Mouse (Mus musculus) urinary bladder, postnatal 14 days (tissue): Measurements from ENCODE around the gene Smg6.

Experiments
- DNase-seq: peaks from one replicate; pipeline ENCODE4 v3.0.0; 2021; ENCODE audit warnings: low spot score

Smg6 gene

DNA sequence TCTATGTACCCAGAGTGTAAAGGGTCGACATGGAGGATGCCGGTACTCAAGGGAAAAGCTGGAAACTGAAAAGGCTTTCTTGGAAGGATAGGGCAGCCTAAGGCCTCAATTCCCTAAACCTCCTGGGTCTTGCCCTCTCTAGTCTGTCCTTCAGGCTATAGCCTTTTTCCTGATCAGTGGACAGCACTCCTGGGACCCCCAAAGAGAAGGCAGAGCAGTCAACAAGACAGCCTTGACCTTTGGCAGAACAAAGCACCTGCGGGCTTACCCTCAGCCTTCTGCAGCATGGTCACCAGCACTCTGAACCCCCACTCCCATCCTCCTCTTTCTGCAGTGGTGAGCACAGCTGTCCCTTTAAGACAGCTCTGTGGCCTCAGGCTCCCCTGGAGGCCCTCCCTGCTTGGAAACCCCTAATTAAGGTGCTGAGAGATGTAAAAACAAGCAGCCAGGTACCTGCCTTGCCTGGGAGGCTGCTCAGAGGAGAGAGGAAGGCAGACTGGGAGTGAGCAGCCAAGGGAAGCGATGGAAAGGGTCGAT, 265.4 kb downstream of the Smg6 start, which contains the start of gene Dph1:
Dph1 (minus strand) TSS at position 337 of the 537 bp plus-strand sequence.
- DNase-seq: no peak

DNA sequence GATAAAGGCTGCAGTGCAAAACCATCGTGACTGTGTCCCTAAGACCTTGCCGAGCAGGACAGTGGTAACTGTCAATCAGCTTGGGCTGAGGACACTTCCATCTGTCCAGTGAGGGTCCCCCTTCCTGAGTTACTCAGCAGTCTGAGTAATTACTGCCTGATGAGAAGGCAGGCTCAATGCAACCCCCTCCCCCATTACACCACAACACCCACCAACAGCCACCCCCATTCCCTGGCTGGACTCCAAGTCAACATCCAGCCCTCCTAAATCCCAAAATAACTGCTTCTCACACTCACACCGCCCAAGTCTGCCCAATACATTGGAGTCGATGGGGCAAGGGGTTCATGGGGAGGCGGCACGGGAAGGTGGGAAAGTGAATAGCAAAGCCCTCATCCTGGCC, 266.2 kb downstream of the Smg6 start:
- DNase-seq: no peak

DNA sequence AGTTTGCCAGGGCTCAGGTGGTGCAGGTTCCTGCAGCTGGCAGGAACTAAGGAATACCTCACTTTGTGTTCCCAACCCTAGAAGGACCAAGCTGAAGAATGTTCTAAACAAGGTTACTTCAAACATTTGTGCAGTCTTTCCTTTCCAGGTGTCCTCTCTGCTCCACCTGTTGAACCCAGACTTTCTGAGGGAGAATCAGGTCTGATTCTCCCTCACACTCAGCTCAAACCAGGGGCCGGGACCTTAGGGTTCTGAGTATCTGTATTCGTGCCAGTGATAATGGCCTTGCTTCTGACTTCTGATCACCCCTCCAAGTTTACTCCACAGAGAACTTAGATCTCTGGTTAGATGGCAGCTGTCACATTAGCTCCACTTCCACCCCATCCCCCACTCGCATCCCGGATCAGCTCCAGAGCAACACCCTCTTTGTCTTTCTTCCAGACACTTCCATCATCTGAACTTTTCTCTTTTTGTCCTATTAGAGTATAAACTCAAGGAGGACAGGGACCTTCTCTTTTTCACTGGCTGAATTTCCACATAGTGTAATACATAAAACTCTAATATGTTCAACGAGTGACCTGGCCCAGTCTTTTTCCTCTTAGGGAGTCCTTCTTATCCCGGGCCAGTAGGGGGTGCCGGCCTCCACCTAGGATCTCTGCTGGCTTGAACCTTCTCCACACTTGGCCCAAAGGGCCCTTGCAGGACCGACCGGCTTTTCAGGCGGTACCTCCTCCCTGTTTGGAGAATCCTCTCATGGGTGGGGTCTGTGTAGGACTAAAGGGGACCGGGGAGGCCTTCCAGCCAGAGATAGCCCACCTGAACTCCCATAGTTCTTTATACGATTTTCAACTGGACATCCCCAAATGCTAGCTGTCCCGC, 267.0 kb downstream of the Smg6 start:
- peak; percentile 91 for DNase-seq

DNA sequence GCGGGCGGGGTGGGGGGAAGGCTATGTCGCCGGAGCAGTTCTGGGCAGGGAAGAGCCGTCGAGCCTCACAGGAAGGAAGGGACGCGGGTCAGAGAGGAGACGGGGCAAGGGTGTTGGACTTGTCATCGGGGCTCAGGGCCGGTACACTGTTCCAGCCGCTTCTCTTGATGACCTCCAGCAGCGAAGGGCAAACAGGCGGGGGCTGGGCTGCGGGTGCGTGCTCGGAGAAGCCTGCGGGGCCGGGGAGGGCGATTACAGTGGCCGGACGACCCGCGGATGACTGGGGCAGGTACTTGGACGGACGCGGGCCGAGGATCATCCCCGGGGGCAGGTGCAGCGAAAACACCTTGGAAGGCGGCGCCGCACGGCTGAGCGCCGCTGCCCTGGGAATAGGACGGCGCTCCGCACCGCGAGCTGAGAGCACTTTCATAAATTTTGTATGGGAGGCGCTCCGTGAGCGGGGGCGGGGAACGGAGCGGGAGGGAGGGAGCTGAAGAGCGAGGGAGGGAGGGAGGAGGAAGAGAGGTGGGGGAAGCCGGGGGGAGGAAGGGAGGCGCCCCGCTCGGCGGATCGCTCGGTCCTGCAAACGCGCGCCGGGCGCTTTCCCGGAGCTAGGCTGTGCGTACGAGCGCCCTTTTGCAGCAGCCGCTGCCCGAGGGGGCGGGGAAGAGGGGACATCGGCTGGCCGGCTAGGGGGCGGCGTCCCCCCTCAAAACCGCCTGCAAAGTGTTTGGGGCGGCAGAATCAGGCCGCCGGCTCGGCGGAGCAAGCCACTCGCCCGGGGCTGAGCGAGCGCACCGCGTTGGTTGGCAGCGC, 267.8 kb downstream of the Smg6 start, which contains the start of gene Rtn4rl1:
Rtn4rl1 (plus strand) TSS at position 528 of the 816 bp plus-strand sequence.
- DNase-seq: peak; percentile 81

DNA sequence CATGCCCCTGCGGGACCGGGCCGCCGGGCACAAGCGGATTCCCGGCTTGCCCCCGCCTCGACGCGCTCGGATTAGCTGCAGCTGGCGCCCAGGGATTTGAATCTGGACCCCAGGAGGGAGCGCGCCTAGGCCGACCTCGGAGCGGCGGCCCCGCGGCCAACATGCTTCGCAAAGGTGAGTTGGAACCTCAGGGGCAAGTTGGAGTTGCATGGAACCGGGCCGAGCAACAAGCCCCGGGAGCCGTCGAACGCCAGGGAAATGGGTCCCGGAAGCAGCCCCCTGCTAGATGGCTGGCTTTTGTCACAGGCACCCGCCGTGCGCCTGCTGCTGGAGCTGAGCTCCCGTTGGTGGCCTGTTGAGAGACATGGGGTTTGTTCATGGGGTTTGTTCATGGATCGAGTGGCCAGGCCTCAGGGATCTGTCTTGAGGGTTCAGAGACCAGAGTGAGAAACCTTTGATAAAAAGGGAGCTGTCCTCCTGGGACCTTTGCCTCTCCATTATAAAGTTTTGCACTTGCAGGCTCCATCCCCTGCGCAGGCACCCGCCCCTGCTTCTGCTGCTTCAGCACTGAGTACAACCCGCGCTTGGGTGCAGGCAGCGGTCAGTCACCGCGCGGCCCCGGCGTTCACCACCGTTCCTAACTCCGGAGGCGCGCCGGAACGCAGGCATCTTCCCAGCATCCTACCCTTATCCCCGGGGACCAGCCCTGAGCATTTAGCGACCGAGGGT, 268.7 kb downstream of the Smg6 start:
- no peak for DNase-seq

DNA sequence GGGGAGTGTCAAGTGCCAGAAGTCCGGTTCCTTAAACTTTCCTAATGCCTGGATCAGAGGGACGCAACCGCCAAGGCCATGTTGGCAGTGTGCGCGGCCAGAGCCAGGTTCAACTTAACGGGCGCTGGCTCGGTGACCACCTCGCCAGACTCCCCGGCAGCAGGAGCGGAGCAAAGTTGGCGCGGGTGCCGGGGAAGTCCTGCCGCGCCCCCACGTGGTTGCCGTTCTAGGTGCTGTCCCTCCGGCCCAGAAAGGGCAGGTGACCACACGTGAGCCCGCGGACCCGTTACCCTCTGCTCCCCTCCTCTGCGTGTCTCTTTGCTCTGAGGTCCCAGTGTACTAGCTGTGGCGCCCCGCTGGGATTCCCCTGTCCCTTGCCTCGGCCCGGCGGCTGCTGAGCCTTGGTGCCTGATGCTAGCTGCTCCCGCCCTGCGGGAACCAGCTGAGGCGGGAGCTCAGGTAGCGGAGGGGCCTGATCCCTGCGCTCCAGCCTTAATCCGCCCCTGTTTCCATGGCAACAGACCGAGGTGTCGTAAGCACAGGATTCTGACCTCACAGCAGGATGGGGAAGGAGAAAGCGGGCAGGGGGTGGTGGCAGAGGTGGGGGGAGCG, 269.3 kb downstream of the Smg6 start:
- DNase-seq: peak; percentile 49

DNA sequence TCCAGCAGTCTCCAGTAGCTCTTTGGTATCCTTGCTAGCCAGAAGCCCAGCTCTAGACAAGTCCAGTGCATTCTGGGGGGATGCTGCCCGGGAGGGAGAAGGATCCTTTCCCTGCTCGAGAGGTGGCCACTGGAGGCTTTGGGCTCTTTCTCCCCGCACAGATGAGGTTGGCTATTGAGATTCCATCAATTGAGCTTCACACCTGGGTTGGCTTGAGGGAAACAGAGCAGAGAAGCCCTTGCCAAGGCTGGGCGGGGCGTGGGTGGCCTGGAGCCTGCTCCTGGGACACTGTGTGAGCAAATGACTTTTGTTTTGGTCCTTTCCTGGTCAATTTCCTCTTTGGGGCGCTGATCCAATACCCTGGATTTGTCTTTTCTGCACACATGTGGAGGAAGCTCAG, 270.5 kb downstream of the Smg6 start:
- no peak for DNase-seq

DNA sequence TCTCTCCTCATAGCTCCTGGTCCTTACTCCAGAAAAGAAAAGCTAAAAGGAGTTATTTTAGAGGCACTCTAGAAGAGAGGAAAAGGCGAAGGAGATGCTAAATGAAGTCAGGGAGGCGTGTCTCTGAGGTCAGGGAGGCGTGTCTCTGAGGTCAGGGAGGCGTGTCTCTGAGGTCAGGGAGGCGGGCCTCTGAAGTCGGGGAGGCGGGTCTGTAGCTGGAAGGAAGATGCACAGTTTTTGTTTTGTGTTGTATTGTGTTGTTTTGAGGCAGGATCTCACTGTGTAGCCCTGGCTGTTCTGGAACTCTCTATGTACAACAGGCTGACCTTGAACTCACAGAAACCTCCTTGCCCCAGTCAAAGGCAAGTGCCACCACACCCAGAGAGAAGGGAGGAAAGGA, 272.3 kb downstream of the Smg6 start:
- DNase-seq: no peak

DNA sequence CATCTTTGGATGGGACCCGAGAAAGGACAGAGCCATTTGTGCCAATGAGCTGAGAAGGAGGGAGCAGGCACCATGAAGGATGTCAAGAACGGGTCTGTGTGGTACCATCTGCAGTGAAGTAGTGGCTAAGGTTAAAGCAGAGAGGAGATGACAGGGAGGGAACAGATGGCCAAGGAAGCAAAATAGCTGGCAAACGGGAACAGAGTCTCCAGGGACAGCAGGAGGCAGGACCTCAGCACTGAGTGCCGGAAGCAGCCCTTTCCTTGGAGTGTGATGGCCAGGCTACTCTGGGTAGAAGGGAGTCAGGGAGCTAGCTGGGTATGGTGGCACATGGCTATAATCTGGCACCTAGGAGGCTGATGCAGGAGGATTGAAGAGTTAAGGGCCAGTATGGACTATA, 273.2 kb downstream of the Smg6 start:
- DNase-seq: no peak

DNA sequence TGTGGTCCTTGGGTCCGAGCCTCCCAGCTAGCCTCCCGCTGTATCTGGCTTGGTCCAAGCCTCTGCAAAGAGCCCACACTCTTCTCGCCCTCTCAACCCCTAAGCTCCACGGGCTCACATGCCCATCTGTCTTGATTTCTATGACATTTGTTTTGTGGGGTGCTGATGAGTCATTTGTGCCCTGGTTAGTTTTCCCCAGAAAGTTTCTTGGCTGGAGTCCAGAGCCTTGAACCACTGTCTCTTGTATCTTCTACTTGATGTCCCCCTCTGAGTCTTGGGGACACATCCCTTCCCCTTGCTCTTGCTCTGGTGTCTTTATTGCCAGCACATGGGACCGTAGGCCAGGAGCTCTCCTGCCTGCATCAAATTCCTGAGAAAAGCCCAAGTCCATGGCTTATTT, 274.3 kb downstream of the Smg6 start:
- no peak for DNase-seq

DNA sequence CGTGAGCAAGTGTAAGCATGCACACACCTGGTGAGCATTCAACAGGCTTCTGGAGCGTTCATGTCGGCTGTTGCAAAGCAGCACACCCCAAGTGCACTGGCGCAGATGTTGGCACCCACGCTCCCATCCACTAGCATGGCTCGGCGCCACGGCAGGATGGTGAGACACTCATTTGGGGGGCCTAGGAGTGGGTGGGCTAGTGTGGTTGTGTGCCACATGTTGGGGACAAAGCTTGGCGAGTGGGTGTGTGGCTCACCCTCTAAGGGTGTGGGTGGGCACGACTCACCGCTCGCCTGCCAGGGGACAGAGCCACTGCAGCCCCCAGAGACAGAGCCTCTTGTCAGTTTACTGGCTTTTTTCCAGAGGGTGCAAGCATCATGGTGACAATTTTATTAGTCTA, 275.3 kb downstream of the Smg6 start:
- DNase-seq: no peak

DNA sequence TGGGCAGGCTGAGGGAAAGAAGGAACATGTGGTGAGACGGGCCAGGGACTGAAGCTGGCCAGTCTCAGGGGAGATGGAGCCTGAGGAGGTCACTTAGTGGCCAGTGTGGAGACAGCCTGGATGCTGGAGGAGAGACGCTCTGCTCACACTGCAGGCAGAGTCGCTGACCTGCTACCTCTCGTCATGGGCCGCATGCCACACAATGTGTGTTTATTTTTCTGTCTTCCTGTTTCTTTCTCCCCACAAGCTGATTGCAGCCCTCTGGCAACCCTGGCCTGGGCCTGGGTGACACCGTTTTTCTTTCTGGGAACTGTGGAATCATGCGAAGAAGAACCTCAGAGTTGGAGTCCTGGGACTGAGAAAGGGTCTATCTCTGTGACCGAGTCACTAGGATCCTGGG, 276.1 kb downstream of the Smg6 start:
- DNase-seq: no peak

DNA sequence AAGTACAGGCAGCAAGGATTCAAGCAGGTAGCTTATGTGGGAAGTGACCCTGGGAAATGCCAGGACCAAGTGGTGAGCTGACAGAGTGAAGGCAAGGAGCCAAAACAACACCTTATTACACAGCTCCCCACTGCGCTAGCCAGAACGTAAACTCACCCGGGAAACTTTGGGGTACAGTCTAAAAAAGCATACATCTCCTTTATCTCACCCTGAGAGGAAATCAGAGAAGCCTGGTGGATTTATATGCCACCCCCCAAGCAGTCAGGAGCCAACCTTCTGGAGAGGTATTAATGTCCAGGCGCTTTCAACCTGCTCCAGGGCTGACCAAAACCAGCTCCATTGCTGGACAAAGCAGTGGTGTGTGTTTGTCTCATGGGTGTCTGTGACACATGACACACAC, 278.3 kb downstream of the Smg6 start:
- no peak for DNase-seq

DNA sequence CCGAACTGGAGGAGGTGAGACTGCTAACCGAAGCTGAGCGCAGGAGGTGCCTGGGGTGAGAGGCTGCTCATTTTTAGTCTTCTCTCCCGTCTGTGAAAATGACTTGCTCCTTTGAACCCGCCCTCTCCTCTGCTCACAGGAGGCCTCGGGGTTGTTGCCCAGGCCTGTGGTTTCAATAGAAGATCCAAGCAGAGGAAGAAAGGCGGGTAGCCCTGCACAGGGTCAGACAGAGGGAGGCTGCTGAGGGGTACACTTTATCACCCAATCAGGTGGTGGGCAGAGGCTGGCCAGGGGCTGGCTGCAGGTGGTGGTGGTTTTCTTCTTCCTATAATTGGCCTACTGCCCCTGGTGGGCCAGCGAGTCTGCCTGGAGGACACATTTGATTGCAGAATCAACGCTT, 278.8 kb downstream of the Smg6 start:
- DNase-seq: no peak

DNA sequence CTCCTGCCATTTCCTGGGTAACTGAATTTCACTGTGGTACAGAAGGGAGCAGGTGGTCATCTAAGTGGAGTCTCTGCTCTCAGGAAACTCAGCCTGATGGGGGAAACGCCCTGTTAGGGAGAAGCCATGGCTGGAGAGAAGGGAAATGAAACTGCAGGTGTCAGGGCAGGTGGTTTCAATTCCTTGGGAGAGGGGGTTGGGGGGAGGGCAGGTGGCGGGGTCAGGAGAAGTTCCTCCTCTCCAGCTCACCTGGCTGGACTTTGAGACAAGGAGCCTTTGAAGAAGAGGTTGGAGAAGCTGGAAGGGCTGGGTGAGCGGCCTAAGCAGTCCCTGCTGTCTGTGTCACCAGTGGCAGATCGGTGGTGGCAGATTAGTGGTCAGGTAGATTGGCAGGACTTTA, 280.7 kb downstream of the Smg6 start:
- no peak for DNase-seq

DNA sequence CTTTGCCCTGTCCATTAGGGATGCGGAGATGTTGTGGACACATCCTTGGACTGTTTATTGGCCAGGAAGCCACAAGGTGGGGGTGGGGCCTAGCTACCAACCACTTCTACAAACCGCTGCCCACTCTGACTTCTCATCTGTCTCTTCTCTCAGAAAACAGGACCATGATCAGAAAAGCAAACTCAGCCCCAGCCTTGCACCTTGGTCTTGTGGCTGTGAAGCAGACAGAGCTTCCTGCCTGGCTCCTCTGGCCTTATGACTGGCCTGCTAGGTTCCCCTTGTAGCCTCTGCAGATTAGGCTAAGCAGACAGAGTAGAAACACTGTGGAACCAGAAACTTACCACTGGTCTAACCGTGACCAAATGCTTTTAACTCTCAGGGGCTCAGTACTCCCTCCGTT, 283.7 kb downstream of the Smg6 start:
- DNase-seq: no peak

DNA sequence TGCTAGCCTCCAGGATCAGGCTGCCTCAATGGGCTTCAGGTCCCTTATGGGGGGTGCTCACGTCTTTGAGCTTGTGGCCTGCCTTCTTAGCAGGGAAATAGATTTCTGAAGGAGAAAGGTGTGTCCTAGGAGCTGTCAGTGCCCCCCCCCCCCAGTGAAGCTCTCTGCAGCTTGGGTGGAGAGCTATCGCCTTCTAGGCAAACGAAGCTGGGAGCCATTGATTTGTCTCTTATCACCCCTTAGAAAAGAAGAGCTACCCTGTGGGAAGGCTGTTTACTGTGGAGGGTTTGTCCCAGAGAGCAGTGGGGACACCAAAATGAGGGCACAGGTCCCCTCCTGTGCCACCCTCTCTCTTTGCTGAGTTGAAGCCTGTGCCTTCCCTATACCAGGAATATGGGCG, 284.5 kb downstream of the Smg6 start:
- DNase-seq: no peak

DNA sequence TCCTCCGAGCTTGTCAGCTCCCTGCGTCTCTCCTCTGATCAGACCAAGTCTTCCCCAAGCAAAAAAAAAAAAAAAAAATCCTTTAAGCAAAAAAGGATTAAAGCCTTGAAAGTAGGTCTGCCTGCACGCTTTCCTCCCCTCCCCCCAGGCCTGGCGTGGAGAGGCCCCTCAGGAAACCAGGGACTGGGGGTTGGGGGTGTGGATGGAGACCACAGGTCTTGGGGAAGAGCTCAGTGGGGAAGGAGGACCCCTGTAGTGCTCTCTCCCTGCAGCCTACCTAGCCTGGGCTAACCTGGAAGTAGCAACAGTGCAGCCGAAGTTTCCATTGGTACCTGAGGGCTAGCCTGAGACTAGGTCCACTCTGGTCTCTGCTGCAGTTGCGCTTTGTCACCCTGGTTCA, 285.1 kb downstream of the Smg6 start:
- DNase-seq: no peak

DNA sequence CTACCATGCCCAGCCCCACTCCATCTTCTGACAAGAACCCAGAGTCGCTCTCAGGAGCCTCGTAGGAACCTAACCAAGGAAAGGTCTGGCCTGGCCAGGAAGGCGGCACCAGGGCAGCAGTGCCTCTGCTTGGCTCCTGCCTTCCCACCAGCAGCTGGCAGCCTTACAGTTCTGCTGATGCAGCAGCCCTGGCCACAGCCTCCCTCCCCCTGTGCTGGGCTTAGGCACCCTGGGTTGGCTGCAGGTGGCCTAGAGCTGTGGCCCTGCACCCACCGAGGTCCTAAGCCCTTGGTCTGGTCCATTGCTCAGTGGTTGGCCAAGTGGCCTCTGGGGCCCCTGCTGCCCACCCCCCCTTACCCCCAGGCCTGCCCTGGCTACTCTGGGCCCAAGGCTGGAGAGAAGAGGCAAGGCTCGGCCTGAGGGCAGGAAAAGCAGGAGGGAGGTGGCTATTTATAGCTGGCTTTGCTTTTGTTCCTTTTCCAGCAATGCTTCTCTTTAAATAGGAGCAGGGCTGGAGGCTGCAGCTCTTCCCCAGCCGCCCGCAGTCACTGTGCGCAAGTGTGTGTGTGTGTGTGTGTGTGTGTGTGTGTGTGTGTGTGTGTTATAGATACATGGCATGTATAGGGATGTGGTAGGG, 286.5 kb downstream of the Smg6 start:
- no peak for DNase-seq

DNA sequence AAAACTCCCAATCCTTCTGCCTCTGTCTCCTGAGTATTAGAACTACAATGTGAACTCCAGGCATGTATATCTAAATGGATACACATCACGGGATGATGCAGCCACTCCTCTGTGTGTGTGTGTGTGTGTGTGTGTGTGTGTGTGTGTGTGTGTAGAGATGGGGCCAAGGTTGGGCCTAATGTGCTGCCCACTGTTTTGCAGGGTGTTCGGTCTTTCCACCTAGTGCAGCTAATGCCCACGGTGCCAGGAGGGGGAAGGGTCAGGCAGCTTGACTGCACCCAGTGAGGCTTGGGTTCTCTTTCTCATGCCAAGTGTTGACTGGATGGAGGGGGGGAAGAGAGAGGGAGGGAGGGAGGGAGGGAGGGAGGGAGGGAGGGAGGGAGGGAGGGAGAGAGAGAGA, 287.3 kb downstream of the Smg6 start:
- no peak for DNase-seq

DNA sequence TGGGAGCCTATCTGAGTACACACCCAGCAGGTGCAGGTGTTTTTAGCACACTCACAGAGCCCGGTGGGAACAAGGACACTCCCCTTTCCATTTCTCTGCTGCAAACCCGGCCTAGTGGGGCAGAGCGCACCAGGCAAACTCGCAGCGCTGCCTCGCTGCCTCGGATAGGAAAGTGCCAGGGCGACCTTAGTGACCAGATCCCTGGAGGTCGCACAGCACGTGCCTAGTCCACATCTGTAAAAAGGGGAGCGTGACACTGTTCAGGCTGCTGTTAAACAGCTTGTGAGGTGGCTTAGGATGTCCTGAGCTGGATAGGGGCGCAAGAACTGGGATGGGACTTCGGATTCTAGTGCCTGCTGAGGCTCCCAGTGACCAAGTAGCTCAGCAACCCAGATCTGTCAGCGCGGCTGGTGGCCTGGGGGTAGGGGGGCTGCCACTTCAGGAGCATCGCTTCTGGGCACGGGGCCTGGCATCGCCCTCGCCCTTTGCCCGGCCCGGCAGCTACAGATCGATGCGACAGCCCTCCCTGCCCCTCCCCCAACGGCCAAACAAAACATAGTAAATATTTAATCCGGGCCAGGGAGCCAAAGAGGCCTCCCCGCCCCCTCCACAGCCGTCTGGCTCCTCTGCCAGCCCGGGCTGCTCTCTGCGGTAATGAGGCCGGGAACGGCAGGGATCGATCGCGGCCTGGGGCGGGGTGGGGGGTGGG, 287.9 kb downstream of the Smg6 start:
- DNase-seq: peak; percentile 77
